Mouse (Mus musculus) heart, postnatal 25 days (tissue): Measurements from ENCODE around the gene Gm15737. TPM values are rescaled to one million over a fixed set of nuclear protein-coding genes. Genes with fewer than 3 reads are reported as not detected.

Experiments used
- DNase-seq: peaks from one replicate; pipeline ENCODE4 v3.0.0; 2022; ENCODE audit warnings: low spot score
- intact Hi-C: fragments of 180-260 bp; cut with DNase I; formaldehyde crosslinking; loops from one replicate; pipeline ENCODE4 v1.15.1; 2025
- total RNA-seq, 2 experiments: library from RNA; stranded (reverse); gene quantifications; 2 replicates each; pipeline ENCODE4 v1.2.3; 2021

Gm15737 gene
- total RNA-seq, 2 experiments from 2014 or later = 0.29 to 0.39 TPM

DNA sequence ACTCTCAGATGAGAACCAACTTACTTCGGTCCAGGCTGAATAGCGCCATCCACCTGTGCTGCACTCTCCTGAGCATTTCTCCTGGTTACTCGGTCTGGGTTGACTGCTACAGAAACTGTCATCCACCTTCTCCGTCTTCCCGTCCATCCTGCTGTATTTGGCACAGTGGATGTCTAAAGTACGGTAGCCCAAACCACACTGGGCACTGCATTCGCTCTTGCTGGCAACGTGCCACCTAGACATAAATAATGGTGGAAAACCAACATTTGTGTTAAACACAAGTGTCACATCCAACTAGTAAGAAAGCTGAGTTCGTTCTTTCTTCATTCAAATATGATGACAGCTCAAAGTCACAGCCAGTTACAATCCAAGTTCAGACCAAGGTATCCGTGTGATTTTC lies 3.6 kb downstream of the Gm15737 start:
- intact Hi-C loops = loop anchor here (5.0 kb wide), 1 partner anchor 670 kb away; no protein-coding TSS in a partner anchor
- no peak for DNase-seq

GRCm38 (mm10) chr6:92874854-92875253 lies 5.7 kb downstream of the Gm15737 start:
- intact Hi-C loops = loop anchor here (2.0 to 5.0 kb wide), 3 partner anchors 36 to 667 kb away; no protein-coding TSS in a partner anchor
- peak; percentile 36 for DNase-seq

- intact Hi-C loops = loop anchor here (2.0 to 5.0 kb wide), 2 partner anchors 35 to 88 kb away; no protein-coding TSS in a partner anchor
Measured at GRCm38 (mm10) chr6:92875340-92875739, 6.2 kb downstream of the Gm15737 start.

DNA sequence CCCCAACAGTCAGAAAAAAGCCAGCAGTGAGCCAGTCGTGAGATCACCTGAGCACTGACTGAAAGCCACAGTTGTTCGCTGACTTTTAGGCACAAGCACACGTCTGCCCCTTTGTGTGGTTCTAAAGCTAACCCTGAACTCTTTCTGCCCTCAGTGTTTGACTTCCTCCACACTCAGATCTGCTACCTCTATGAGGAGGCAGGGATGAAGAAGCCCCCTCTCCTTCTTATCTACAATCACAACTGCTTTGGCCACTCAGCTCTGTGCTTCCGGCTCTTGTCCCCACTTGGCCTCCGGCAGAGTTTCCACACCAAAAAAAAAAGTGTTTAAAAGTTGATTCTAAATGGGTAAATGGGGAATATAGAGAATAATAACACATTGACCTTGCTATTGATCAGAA lies 7.0 kb downstream of the Gm15737 start:
- intact Hi-C loops = loop anchor here (2.0 to 5.0 kb wide), 2 partner anchors 67 to 89 kb away; partner anchors contain the start of gene Adamts9

More at GRCm38 (mm10) chr6:92875340-92875739, 6.2 kb downstream of the Gm15737 start:
- DNase-seq = no peak

GRCm38 (mm10) chr6:92877236-92877635 lies 8.1 kb downstream of the Gm15737 start:
- DNase-seq = no peak
- intact Hi-C loops = loop anchor here (2.0 to 5.0 kb wide), 2 partner anchors 66 to 90 kb away; partner anchors contain the start of gene Adamts9

More for the DNA sequence above, 7.0 kb downstream of the Gm15737 start:
- DNase-seq = no peak

- intact Hi-C loops = loop anchor here (5.0 kb wide), 1 partner anchor 91 kb away; no protein-coding TSS in a partner anchor
- no peak for DNase-seq
Measured at GRCm38 (mm10) chr6:92878771-92879170, 9.6 kb downstream of the Gm15737 start.

- intact Hi-C loops = loop anchor here (5.0 kb wide), 1 partner anchor 92 kb away; no protein-coding TSS in a partner anchor
- DNase-seq = no peak
Measured at GRCm38 (mm10) chr6:92879700-92880265, 10.6 kb downstream of the Gm15737 start.

- no peak for DNase-seq
- intact Hi-C loops = no loop called here
Measured at GRCm38 (mm10) chr6:92882446-92882845, 13.3 kb downstream of the Gm15737 start.

DNA sequence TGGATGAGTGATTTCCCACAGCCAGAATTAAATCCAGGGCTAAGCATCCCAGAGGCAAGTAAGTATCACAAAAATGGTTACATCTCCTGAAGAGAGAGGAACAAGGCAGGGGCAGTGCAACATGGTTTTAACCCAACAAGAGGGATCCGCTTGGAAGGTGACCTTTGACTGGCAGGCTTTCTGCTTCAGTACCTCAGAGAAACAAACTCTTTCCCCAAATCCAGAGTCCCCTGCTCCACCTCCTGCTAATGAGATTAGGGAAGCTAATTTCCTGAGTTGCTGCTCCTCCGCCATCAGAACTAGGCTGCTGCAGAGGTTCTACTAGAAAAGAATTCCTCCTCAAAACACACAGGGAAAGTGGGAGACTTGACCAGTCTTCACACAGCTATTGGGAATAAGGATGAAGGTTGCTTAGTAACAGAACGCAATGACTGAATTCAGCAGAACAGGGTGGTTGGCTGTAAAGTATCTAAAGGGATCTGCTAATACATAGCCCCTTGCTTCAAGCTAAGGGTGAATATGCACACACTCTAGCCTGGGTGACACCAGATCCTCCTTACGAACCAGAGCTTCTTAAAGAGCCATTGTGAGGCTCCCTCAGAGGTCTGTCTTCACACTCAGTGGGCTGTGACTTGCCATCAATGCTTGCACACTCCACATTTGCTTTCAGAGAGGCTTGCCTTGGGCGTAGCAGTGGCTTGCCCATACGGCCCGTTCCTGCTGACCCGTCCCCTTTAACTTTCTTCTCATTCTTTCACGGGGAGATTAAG lies 14.2 kb downstream of the Gm15737 start:
- intact Hi-C loops = no loop called here
- DNase-seq = no peak

- no peak for DNase-seq
- intact Hi-C loops = no loop called here
Measured at GRCm38 (mm10) chr6:92891535-92891934, 22.4 kb downstream of the Gm15737 start.

GRCm38 (mm10) chr6:92904037-92904436 lies 34.9 kb downstream of the Gm15737 start:
- intact Hi-C loops = no loop called here
- no peak for DNase-seq

DNA sequence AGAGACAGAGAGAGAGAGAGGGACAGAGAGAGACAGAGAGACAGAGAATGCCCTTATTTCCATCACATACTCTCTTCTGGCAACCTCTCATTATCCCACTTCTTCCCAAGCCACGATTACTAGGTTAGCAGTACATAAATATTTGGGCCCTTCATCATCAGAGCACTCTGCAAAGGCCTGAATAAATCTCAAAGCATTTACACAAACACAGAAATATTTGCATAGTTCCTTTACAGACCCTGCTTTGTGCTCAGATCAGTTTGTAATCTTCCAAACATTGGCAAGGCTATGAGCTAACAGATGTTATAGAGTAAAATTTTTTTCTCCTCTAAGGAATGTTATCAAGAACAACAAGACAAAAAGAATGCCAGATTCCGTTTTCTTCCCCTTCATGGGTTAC lies 35.3 kb downstream of the Gm15737 start:
- intact Hi-C loops = no loop called here
- no peak for DNase-seq

GRCm38 (mm10) chr6:92905922-92906321 lies 36.8 kb downstream of the Gm15737 start:
- peak; percentile 31 for DNase-seq
- intact Hi-C loops = no loop called here

DNA sequence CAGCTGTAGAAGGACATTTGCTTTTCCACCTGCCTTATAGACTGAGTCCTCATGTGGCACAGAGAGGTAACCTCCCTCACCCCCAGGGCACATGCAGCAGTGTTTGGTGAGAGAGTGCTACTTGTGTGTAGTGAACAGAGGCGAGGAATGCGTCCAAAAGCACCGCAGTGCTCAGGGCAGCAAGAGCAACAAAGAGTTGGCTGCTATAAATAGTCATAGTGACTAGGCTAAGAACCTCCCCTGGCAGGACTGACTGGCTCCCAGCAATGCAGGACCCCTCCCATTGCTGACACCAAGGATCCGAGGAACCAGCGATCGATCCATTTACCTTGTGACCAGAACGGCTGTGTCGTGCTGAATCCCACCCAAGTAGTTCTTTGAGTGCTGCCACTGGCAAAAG lies 40.2 kb downstream of the Gm15737 start:
- intact Hi-C loops = loop anchor here (2.0 kb wide), 1 partner anchor 31 kb away; no protein-coding TSS in a partner anchor
- no peak for DNase-seq

GRCm38 (mm10) chr6:92910611-92911010 lies 41.5 kb downstream of the Gm15737 start:
- DNase-seq = no peak
- intact Hi-C loops = loop anchor here (2.0 kb wide), 1 partner anchor 36 kb away; no protein-coding TSS in a partner anchor

GRCm38 (mm10) chr6:92920938-92921689 lies 52.0 kb downstream of the Gm15737 start:
- no peak for DNase-seq
- intact Hi-C loops = no loop called here

DNA sequence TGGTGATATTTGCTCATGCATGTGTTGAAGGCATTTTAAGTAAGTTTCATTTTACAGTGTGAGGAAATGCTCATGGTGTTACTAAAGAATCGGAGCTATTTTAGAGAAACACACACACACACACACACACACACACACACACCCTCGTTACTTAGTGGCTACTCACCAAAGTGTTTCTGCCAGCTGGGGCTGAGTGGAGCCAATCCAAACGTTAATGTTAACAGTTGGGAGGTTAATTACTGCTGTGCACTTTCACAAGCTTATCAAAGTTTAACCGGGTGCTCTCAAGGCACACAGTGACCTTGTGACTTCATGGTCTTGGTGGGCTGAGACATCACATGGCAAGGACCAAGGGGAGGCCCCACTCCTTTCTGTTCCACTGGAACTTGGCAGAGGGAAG lies 52.7 kb downstream of the Gm15737 start:
- no peak for DNase-seq
- intact Hi-C loops = no loop called here

- intact Hi-C loops = no loop called here
- DNase-seq = no peak
Measured at GRCm38 (mm10) chr6:92924536-92924935, 55.4 kb downstream of the Gm15737 start.

GRCm38 (mm10) chr6:92928261-92928660 lies 59.1 kb downstream of the Gm15737 start:
- intact Hi-C loops = no loop called here
- no peak for DNase-seq
